Mouse (Mus musculus) myocyte (in vitro differentiated cells): ENCODE results near the gene Lmtk2. TPM values are rescaled to one million over a fixed set of nuclear protein-coding genes. Genes with fewer than 3 reads are reported as not detected.
A peak's percentile ranks its signal among the peaks of the same experiment; 100 is the strongest.

Experiments
- H3K27me3 ChIP-seq: one replicate; pipeline ENCODE4 v1.6.1; 2011; ENCODE audit not compliant: control insufficient read depth, insufficient read depth, insufficient read length
- H3K36me3 ChIP-seq: one replicate; pipeline ENCODE4 v1.6.1; 2011; ENCODE audit not compliant: control insufficient read depth, insufficient read depth
- H3K4me2 ChIP-seq: one replicate; pipeline ENCODE4 v1.6.1; 2011; ENCODE audit warnings: low read depth, control low read depth
- H3K4me3 ChIP-seq: one replicate; pipeline ENCODE4 v1.5.1; 2011; ENCODE audit warnings: mild to moderate bottlenecking, control low read depth, moderate library complexity
- H3K79me2 ChIP-seq: one replicate; pipeline ENCODE4 v1.6.1; 2011; ENCODE audit not compliant: control insufficient read depth, insufficient read depth
- H3ac ChIP-seq: one replicate; pipeline ENCODE4 v1.6.1; 2011; ENCODE audit not compliant: control insufficient read depth, insufficient read length
- CEBPB ChIP-seq: IDR thresholded peaks from 2 replicates; pipeline ENCODE4 v1.6.1; 2011; ENCODE audit warnings: mild to moderate bottlenecking, moderate library complexity; ENCODE audit not compliant: poor library complexity, insufficient read depth, severe bottlenecking
- E2F4 ChIP-seq: IDR thresholded peaks from one replicate; pipeline ENCODE4 v1.6.1; 2011; ENCODE audit warnings: mild to moderate bottlenecking, control low read depth, moderate library complexity; ENCODE audit not compliant: insufficient read depth
- MAX ChIP-seq: IDR thresholded peaks from one replicate; pipeline ENCODE4 v1.6.1; 2011; ENCODE audit warnings: low read depth, mild to moderate bottlenecking, control low read depth
- MYOD1 ChIP-seq, 3 experiments: IDR thresholded peaks; one replicate each; pipeline ENCODE4 v1.6.1; 2011; ENCODE audit warnings: control low read depth in 2 of 3, low read depth in 2 of 3, mild to moderate bottlenecking in 2 of 3, moderate library complexity in 1 of 3; ENCODE audit not compliant: insufficient read length in 2 of 3, control insufficient read depth in 1 of 3
- MYOG ChIP-seq, 3 experiments: IDR thresholded peaks; one replicate each; pipeline ENCODE4 v1.6.1; 2011; ENCODE audit warnings: control low read depth in 2 of 3, low read depth in 2 of 3, mild to moderate bottlenecking in 2 of 3; ENCODE audit not compliant: insufficient read length in 2 of 3, control insufficient read depth in 1 of 3, insufficient read depth in 1 of 3
- POLR2A ChIP-seq: IDR thresholded peaks from one replicate; pipeline ENCODE4 v1.6.1; 2011; ENCODE audit warnings: low read depth, mild to moderate bottlenecking, control low read depth, moderate library complexity; ENCODE audit not compliant: insufficient read length
- POLR2AphosphoS2 ChIP-seq: IDR thresholded peaks from one replicate; pipeline ENCODE4 v1.6.1; 2011; ENCODE audit warnings: low read depth, control low read depth; ENCODE audit not compliant: insufficient read length
- REST ChIP-seq: IDR thresholded peaks from one replicate; pipeline ENCODE4 v1.6.1; 2011; ENCODE audit warnings: mild to moderate bottlenecking, control low read depth, moderate library complexity; ENCODE audit not compliant: insufficient read depth, insufficient read length
- SRF ChIP-seq: IDR thresholded peaks from one replicate; pipeline ENCODE4 v1.6.1; 2011; ENCODE audit warnings: low read depth; ENCODE audit not compliant: control insufficient read depth, insufficient read length
- TCF12 ChIP-seq: IDR thresholded peaks from one replicate; pipeline ENCODE4 v1.6.1; 2011; ENCODE audit warnings: mild to moderate bottlenecking, control low read depth; ENCODE audit not compliant: poor library complexity, insufficient read depth, severe bottlenecking
- TCF3 ChIP-seq: IDR thresholded peaks from one replicate; pipeline ENCODE4 v1.6.1; 2011; ENCODE audit warnings: low read depth, control low read depth; ENCODE audit not compliant: insufficient read length
- USF1 ChIP-seq: IDR thresholded peaks from one replicate; pipeline ENCODE4 v1.6.1; 2011; ENCODE audit warnings: low read depth, mild to moderate bottlenecking, control low read depth, moderate library complexity
- polyA plus RNA-seq: library from polyadenylated mRNA; unstranded; fragments of >200 nt; fragmentation: generic; extraction: Trizol; gene quantifications from one replicate; pipeline ENCODE4 v1.2.1, GENCODE M21; 2012; ENCODE audit warnings: missing spikeins

Lmtk2 gene
- polyA plus RNA-seq, 1 experiment: 4.7 TPM

- H3K4me2 ChIP-seq: no peak overlapping the region
- H3K4me3 ChIP-seq: no peak overlapping the region
- H3ac ChIP-seq: no peak overlapping the region
- TF ChIP-seq SRF: no peak
- no peak for TF ChIP-seq TCF3
- TF ChIP-seq MAX: no peak
- no peak for TF ChIP-seq E2F4
- TF ChIP-seq POLR2A: no peak
- TF ChIP-seq USF1: no peak
- no peak for TF ChIP-seq POLR2AphosphoS2
- TF ChIP-seq MYOD1 (IDR thresholded peaks at IDR 0.05; ENCODE audit: control insufficient read depth in 1 of 3, insufficient read length in 2 of 3, low read depth in 2 of 3): no peak
- no peak for TF ChIP-seq REST
- TF ChIP-seq TCF12: no peak
- TF ChIP-seq MYOG (IDR thresholded peaks at IDR 0.05; ENCODE audit: control insufficient read depth in 1 of 3, insufficient read depth in 1 of 3, insufficient read length in 2 of 3, low read depth in 2 of 3): no peak
- no peak for TF ChIP-seq CEBPB
- no peaks in the 10 kb centered on the region for H3K27me3 ChIP-seq
- H3K36me3 ChIP-seq: no peaks in the 10 kb centered on the region
- no peaks in the 10 kb centered on the region for H3K79me2 ChIP-seq
These were observed 18.0 kb downstream of the Lmtk2 start for GRCm38 (mm10) chr5:144118271-144118670.

GRCm38 (mm10) chr5:144119286-144119685, 19.1 kb downstream of the Lmtk2 start:
- no peak overlapping the region for H3K4me2 ChIP-seq
- no peak overlapping the region for H3ac ChIP-seq
- H3K79me2 ChIP-seq: no peaks in the 10 kb centered on the region
- no peak overlapping the region for H3K4me3 ChIP-seq
- no peaks in the 10 kb centered on the region for H3K27me3 ChIP-seq
- no peak for TF ChIP-seq MAX
- no peak for TF ChIP-seq SRF
- no peak for TF ChIP-seq REST
- no peak for TF ChIP-seq POLR2AphosphoS2
- TF ChIP-seq MYOG (IDR thresholded peaks at IDR 0.05; ENCODE audit: control insufficient read depth in 1 of 3, insufficient read depth in 1 of 3, insufficient read length in 2 of 3, low read depth in 2 of 3): no peak
- TF ChIP-seq USF1: no peak
- TF ChIP-seq MYOD1 (IDR thresholded peaks at IDR 0.05; ENCODE audit: control insufficient read depth in 1 of 3, insufficient read length in 2 of 3, low read depth in 2 of 3): no peak
- TF ChIP-seq POLR2A: no peak
- TF ChIP-seq TCF12: no peak
- TF ChIP-seq E2F4: no peak
- no peak for TF ChIP-seq CEBPB
- TF ChIP-seq TCF3: no peak
- H3K36me3 ChIP-seq: no peaks in the 10 kb centered on the region

DNA sequence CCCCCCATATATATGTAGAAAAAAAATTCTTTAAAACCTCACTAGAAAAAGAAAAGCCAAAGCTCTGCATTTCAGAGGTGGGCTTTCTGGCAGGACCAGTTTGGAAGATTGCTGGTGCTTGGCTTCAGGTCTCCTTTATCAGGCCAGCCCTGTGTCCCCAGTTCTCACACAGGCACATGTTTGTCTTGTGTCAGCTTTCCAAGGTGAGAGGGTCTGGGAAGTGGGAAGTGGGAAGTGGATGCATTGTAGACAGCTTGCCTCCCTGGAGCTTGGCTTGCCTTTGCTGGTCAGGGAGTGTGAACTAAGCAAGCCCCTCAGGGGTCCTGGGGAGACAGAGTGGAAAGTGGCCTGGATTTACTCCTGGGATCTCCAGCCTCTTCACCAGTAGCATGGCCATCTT, 21.3 kb downstream of the Lmtk2 start:
- no peak overlapping the region for H3K4me3 ChIP-seq
- H3K36me3 ChIP-seq: no peaks in the 10 kb centered on the region
- H3K4me2 ChIP-seq: no peak overlapping the region
- H3K27me3 ChIP-seq: no peaks in the 10 kb centered on the region
- no peaks in the 10 kb centered on the region for H3K79me2 ChIP-seq
- H3ac ChIP-seq: no peak overlapping the region
- TF ChIP-seq MYOD1 (IDR thresholded peaks at IDR 0.05; ENCODE audit: control insufficient read depth in 1 of 3, insufficient read length in 2 of 3, low read depth in 2 of 3) (no peak), POLR2A (no peak), TCF12 (no peak), CEBPB (no peak)

GRCm38 (mm10) chr5:144125979-144126755, 25.9 kb downstream of the Lmtk2 start:
- Histone ChIP-seq H3K79me2 (no peaks in the 10 kb centered on the region), H3ac (no peak overlapping the region), H3K36me3 (no peaks in the 10 kb centered on the region), H3K4me3 (no peak overlapping the region), H3K27me3 (no peaks in the 10 kb centered on the region), H3K4me2 (peak overlapping the region; percentile 31)
- TF ChIP-seq SRF (no peak), MAX (no peak), TCF3 (no peak), TCF12 (no peak), MYOD1 (IDR thresholded peaks at IDR 0.05; ENCODE audit: control insufficient read depth in 1 of 3, insufficient read length in 2 of 3, low read depth in 2 of 3) (no peak), USF1 (no peak), MYOG (IDR thresholded peaks at IDR 0.05; ENCODE audit: control insufficient read depth in 1 of 3, insufficient read depth in 1 of 3, insufficient read length in 2 of 3, low read depth in 2 of 3) (no peak), POLR2A (no peak), E2F4 (no peak), REST (no peak)

GRCm38 (mm10) chr5:144143531-144143930, 43.3 kb downstream of the Lmtk2 start:
- no peak overlapping the region for H3ac ChIP-seq
- H3K36me3 ChIP-seq: no peaks in the 10 kb centered on the region
- TF ChIP-seq MYOG (IDR thresholded peaks at IDR 0.05; ENCODE audit: control insufficient read depth in 1 of 3, insufficient read depth in 1 of 3, insufficient read length in 2 of 3, low read depth in 2 of 3): no peak
- TF ChIP-seq POLR2A: no peak
- TF ChIP-seq E2F4: no peak
- TF ChIP-seq REST: no peak
- no peak for TF ChIP-seq SRF
- TF ChIP-seq MAX: no peak
- no peak for TF ChIP-seq CEBPB
- no peak for TF ChIP-seq USF1
- no peak for TF ChIP-seq TCF3
- TF ChIP-seq POLR2AphosphoS2: no peak
- no peak for TF ChIP-seq MYOD1 (IDR thresholded peaks at IDR 0.05; ENCODE audit: control insufficient read depth in 1 of 3, insufficient read length in 2 of 3, low read depth in 2 of 3)
- no peak for TF ChIP-seq TCF12
- no peaks in the 10 kb centered on the region for H3K79me2 ChIP-seq
- H3K4me3 ChIP-seq: no peak overlapping the region
- H3K27me3 ChIP-seq: no peaks in the 10 kb centered on the region
- H3K4me2 ChIP-seq: no peak overlapping the region
